Mouse (Mus musculus) induced T-regulatory cell, adult 2 months (primary cell): ENCODE data around the gene H2-Eb2.

ENCODE experiments used
- DNase-seq: peaks from one replicate; pipeline ENCODE4 v3.0.0-alpha.2; 2012; ENCODE audit warnings: low read depth

H2-Eb2 gene

DNA sequence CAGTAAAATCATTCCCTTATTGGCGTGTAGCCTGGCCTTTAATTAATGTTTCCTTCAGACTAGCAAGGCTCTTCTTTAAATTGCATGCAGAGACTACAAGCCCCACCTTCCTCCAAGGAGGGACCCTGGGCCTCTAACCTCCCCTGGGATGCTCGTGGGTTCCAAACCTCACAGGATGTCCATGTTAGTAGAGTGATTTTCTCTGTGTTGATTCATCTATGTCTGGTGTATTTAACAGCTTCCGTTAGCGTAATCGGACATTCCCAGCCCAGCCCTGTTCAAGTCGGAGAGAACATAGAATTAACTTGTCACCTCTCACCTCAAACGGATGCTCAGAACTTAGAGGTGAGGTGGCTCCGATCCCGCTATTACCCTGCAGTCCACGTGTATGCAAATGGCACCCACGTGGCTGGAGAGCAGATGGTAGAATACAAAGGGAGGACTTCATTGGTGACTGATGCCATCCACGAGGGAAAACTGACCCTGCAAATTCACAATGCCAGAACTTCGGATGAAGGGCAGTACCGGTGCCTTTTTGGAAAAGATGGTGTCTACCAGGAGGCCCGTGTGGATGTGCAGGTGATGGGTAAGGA, 37.6 kb downstream of the H2-Eb2 start:
- DNase-seq, result no peak

- no peak for DNase-seq
Observed at GRCm38 (mm10) chr17:34363676-34364310, 38.3 kb downstream of the H2-Eb2 start.

- no peak for DNase-seq
Observed at GRCm38 (mm10) chr17:34365031-34365430, 39.6 kb downstream of the H2-Eb2 start.

GRCm38 (mm10) chr17:34370563-34370962, 45.1 kb downstream of the H2-Eb2 start:
- no peak for DNase-seq

- DNase-seq, result no peak
Observed at GRCm38 (mm10) chr17:34373055-34373709, 47.7 kb downstream of the H2-Eb2 start.

DNA sequence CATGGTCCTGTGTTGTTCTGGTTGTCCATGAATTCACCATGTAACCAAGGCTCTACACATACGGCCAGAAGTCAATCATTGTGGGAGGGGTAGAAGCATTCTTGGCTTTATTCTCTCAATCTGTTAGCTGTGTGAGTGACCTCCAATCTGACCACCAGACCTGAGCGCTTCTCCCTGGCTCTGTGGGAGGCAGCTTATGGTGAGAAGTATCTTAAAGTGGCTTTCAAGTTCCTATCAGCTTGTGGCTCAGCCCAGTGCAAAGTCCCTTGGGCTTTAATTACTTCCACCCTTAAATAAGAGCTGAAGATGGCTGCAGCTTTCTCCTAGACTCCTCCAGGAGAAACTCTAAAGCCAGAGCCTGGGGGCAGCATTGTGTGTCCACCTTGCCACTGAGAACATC, 51.4 kb downstream of the H2-Eb2 start, which contains the start of gene Btnl1:
Gene Btnl1 (plus strand): TSS at position 286 of the 400 bp plus-strand sequence.
- DNase-seq, result no peak

DNA sequence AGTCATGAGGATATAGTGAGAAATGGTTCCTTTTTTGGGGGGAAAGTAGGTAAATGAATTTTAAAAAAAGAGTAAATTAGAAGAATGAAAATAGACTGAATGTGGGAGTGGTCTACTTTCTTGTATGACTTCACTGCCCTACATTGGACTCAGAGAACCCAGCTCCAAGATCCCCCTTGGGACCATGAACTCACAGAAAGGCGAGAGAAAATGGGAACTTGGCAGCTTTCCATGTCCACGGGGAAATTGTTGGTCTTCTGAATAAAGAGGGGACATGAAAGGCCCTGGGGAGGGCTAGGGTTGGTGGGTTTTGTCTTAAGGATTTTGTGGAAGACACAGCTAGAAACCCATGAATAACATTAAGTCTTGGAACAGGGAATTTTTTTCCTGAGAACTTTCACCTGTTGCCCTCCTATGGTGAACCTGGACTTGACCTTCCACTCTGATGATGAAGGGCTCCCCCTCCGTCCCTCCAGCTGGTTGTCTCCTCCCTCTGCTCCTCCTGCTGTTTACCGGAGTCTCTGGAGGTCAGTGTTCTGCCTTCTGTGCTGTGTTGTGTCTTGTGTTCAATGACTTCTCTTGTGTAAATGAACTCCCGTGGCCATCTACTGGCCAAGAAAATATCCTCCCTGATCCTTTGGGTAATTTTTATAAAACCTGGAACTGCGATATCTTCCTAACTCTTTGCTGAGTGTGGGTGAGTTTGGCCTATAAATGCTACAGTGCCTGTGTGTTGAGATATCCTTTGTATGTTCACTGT, 52.2 kb downstream of the H2-Eb2 start:
- DNase-seq, result no peak

- DNase-seq, result no peak
Observed at GRCm38 (mm10) chr17:34378716-34379115, 53.3 kb downstream of the H2-Eb2 start.

DNA sequence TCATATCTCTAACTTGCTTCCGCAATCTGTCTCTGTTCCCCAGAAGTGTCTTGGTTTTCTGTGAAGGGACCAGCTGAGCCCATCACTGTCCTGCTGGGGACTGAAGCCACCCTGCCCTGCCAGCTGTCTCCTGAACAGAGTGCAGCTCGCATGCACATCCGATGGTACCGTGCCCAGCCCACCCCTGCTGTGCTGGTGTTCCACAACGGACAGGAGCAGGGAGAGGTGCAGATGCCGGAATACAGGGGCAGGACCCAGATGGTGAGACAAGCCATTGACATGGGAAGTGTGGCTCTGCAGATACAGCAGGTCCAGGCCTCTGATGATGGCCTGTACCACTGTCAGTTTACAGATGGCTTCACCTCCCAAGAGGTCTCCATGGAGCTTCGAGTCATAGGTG, 54.0 kb downstream of the H2-Eb2 start:
- no peak for DNase-seq

DNA sequence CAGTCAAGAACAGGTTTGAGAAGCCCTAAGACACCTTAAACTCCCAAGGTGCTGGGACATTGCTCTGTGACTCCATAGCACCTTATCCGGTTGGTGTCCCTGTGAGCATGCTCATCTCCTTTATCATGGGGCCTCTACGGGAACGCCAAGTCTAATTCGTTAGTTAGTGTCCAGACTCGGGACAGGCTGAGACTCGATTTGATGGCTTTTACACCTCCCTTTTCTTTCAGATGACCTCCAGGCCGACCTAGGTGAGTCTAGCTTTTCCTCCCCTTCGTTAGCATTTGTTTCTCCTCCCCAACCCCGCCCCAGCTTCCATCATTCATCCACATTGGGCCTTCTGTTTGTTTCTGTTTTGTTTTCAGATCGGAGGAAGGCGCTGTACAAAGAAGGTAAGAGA, 56.4 kb downstream of the H2-Eb2 start:
- no peak for DNase-seq

GRCm38 (mm10) chr17:34383212-34383611, 57.7 kb downstream of the H2-Eb2 start:
- peak; percentile 64 for DNase-seq

GRCm38 (mm10) chr17:34384699-34385098, 59.2 kb downstream of the H2-Eb2 start:
- no peak for DNase-seq

GRCm38 (mm10) chr17:34386656-34387055, 61.2 kb downstream of the H2-Eb2 start:
- DNase-seq, result no peak

- peak; percentile 64 for DNase-seq
Observed at GRCm38 (mm10) chr17:34388513-34388912, 63.0 kb downstream of the H2-Eb2 start.
